Mouse (Mus musculus) lung, embryonic 15.5 days (tissue): Measurements from ENCODE around the gene Slco3a1. TPM values are rescaled to one million over a fixed set of nuclear protein-coding genes. Genes with fewer than 3 reads are reported as not detected.

Source experiments
- ATAC-seq: fragments of 200-750 bp; cut with Nextera tagmentation; 2 replicates; pipeline ENCODE4 v1.8.0; 2017; ENCODE audit warnings: moderate number of reproducible peaks, borderline replicate concordance; ENCODE audit not compliant: low FRiP score, low TSS enrichment; ENCODE audit errors: extremely low read depth
- H3K27ac ChIP-seq: fragments of 300-500 bp; sonication (generic); 2 replicates; pipeline ENCODE4 v1.5.1; 2015; ENCODE audit warnings: moderate library complexity, mild to moderate bottlenecking, inconsistent platforms
- H3K27me3 ChIP-seq: fragments of 300-500 bp; sonication (generic); 2 replicates; pipeline ENCODE4 v1.6.1; 2015; ENCODE audit warnings: inconsistent platforms
- H3K36me3 ChIP-seq: fragments of 300-500 bp; sonication (generic); 2 replicates; pipeline ENCODE4 v1.6.1; 2015; ENCODE audit warnings: inconsistent platforms
- H3K4me1 ChIP-seq: fragments of 300-500 bp; sonication (generic); 2 replicates; pipeline ENCODE4 v1.6.1; 2015; ENCODE audit warnings: inconsistent platforms
- H3K4me2 ChIP-seq: fragments of 300-500 bp; sonication (generic); 2 replicates; pipeline ENCODE4 v1.6.1; 2015; ENCODE audit warnings: inconsistent platforms, mild to moderate bottlenecking, moderate library complexity
- H3K4me3 ChIP-seq: fragments of 300-500 bp; sonication (generic); 2 replicates; pipeline ENCODE4 v1.5.1; 2015; ENCODE audit warnings: mild to moderate bottlenecking, inconsistent platforms
- H3K9ac ChIP-seq: fragments of 300-500 bp; sonication (generic); 2 replicates; pipeline ENCODE4 v1.6.1; 2015; ENCODE audit warnings: inconsistent platforms
- H3K9me3 ChIP-seq: fragments of 300-500 bp; sonication (generic); 2 replicates; pipeline ENCODE4 v1.6.1; 2016; ENCODE audit warnings: inconsistent platforms
- WGBS: fragments of 180-500 bp; shearing (Covaris S2); methylation state at CpG from one replicate; pipeline ENCODE4 v1.1.7; 2015; 5-methylcytosine and 5-hydroxymethylcytosine counted together
- polyA plus RNA-seq: library from polyadenylated mRNA; unstranded; fragments of >200 nt; fragmentation: Nextera tagmentation; extraction: Ambion mirVana; gene quantifications from 2 replicates; pipeline ENCODE4 v1.2.1, GENCODE M21; 2015

Slco3a1 gene
- polyA plus RNA-seq, 1 experiment from 2014 or later = 8.9 TPM

DNA sequence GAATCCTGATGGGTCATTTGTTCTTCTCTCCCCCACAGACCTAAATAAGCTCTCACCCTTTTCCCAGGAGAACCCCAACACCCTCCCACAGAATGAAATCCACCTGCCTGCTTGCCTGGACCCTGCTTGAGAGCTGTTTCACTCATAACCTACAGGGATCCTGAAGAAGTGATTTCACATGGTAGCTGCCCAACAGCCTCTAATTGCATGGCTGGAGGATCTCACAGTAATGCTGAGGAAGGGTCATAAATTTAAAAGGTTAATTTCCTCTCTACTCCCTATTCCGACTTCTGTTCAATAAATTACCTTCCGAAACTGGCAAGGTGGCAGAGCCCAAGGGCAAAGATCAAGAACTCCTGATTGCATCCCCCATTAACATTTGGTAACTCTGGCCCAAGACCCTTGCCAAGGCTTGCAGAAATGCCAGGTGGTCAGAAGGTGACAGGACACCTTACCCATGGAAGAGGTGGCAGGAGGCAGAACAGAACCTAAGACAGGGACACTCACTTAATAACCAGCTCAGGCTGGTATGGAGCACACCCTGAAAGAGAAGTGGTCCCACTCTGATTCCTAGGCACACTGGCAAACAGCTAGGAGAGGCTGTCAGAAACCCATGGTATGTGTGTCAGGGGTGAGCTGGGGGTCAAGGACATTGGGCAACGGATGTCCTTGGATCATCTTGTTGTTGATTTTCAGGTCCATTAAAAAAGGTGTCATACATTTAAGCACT, 71.1 kb downstream of the Slco3a1 start:
- no peak overlapping the region for H3K4me3 ChIP-seq
- 60% methylated on average over 3 of the region's 3 CpGs for WGBS
- H3K36me3 ChIP-seq = no peaks in the 10 kb centered on the region
- H3K27me3 ChIP-seq = no peaks in the 10 kb centered on the region
- no peaks in the 10 kb centered on the region for H3K4me1 ChIP-seq
- H3K27ac ChIP-seq = no peak overlapping the region
- peak; percentile 62; the same call in 1 of the 2 replicates for ATAC-seq
- H3K9ac ChIP-seq = no peak overlapping the region
- H3K9me3 ChIP-seq = no peaks in the 10 kb centered on the region
- no peak overlapping the region for H3K4me2 ChIP-seq

DNA sequence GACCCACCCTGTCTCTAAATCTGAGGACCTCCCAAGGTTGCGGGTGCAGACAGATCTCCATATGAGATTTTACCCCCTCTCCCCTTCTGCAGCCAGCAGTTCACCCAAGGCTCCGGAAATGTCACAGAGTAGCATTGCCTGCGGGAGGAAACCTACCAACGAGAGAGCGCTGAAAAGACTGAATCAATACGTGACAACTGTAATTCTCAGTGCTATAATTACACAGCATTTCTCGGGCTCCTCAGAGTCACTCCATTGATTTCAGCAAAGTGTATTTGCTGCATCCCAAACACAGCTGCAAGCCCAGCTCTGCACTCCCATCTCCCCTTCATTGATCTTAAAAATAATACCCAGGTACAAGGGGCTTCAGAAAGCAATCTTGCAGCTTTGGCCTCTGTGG, 82.8 kb downstream of the Slco3a1 start:
- peaks cover 7% of the 10 kb centered on the region; the same call in 1 of the 2 replicates for H3K4me1 ChIP-seq
- H3K27ac ChIP-seq = no peak overlapping the region
- H3K4me3 ChIP-seq = no peak overlapping the region
- no peak overlapping the region for H3K4me2 ChIP-seq
- H3K27me3 ChIP-seq = no peaks in the 10 kb centered on the region
- no peaks in the 10 kb centered on the region for H3K9me3 ChIP-seq
- no peak for ATAC-seq
- no peaks in the 10 kb centered on the region for H3K36me3 ChIP-seq
- WGBS = 67% methylated on average over 7 of the region's 7 CpGs
- no peak overlapping the region for H3K9ac ChIP-seq

DNA sequence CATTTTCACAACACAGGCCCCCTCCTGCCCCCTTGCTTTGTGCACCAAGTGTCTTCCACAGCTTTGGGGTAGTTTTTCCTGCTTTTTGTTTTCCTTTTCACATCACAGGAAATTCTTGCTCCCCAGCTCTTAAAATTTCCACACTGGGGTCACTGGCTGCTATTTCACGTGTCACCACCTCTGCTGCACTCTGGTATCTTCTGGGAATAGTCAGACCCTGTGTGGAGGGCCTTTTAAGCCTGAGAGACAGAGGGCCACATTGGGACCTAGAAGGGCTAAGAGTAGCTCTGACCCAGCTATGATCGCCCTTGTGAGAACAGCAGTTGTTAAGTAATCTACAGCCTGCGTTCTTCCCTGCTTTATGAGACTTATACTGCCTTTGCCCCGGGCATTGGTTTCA, 87.7 kb downstream of the Slco3a1 start:
- Histone ChIP-seq H3K27me3 (no peaks in the 10 kb centered on the region), H3K27ac (no peak overlapping the region), H3K36me3 (no peaks in the 10 kb centered on the region), H3K9me3 (no peaks in the 10 kb centered on the region), H3K4me1 (peaks cover 7% of the 10 kb centered on the region; the same call in 1 of the 2 replicates), H3K4me3 (no peak overlapping the region), H3K9ac (no peak overlapping the region), H3K4me2 (no peak overlapping the region)
- WGBS = 70% methylated on average over 4 of the region's 4 CpGs
- no peak for ATAC-seq

DNA sequence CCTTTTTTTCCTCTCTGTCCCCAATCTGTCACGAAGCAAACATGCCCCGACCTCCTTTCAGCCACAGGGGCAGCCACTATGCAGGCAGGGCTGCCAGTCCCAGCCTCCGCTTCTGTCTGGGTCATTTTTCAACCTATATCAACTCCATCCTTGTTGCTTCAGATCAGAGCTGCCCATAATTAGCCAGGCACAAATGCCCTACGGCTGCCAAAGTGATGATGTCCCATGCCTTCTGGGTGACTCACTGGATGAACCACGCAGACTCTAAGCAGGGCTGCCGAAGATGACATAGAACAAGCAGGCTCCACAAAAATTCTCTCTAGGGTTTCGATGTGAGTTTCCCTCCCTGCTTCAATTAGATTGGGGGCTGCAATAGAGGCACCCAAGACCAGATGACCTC, 89.9 kb downstream of the Slco3a1 start:
- Histone ChIP-seq H3K4me2 (no peak overlapping the region), H3K36me3 (no peaks in the 10 kb centered on the region), H3K4me3 (no peak overlapping the region), H3K27me3 (no peaks in the 10 kb centered on the region), H3K9ac (no peak overlapping the region), H3K4me1 (peaks cover 8% of the 10 kb centered on the region; the same call in 1 of the 2 replicates), H3K9me3 (no peaks in the 10 kb centered on the region), H3K27ac (no peak overlapping the region)
- 67% methylated on average over 7 of the region's 7 CpGs for WGBS
- no peak for ATAC-seq

DNA sequence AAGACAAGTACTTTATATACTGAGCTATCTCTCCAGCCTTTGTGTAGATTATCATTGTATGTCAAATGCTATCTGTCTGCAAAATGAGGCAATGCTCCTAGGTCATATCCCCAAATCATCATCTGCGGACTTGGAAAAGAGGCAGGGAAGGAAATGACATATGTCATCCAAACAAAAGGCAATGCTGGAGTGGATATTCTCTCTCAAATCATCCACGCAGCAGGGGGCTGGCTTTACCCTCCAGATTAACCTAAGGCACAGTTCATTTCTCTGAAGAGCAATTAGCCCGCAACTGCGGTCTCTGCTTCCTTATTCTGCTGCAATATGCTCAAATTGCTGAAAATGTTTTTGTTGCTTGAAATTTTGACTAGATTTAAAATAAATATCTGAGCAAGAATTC, 92.1 kb downstream of the Slco3a1 start:
- no peaks in the 10 kb centered on the region for H3K9me3 ChIP-seq
- no peak overlapping the region for H3K9ac ChIP-seq
- H3K36me3 ChIP-seq = no peaks in the 10 kb centered on the region
- H3K4me1 ChIP-seq = peaks cover 22% of the 10 kb centered on the region
- ATAC-seq = no peak
- no peaks in the 10 kb centered on the region for H3K27me3 ChIP-seq
- no peak overlapping the region for H3K4me3 ChIP-seq
- no peak overlapping the region for H3K27ac ChIP-seq
- WGBS = 52% methylated on average over 4 of the region's 4 CpGs
- no peak overlapping the region for H3K4me2 ChIP-seq

DNA sequence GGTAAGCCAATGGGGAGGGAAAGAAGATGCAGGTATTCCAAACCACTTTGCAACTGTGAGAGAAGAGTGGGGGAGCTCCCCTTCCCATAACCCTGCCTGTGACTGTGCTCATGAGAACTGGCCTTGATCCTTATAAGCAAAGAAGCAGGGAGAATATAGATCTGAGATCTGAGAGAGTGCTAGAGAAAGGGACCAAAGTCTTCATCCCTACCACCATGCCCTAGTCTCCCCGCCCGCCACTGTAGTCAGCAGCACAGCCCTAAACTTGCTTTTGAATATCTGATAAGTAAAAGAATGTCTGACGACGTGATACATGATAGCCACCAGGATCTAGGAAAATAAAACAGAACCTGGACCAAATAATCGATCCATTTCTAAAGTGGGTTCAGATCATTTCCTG, 92.8 kb downstream of the Slco3a1 start:
- H3K27ac ChIP-seq = no peak overlapping the region
- no peak overlapping the region for H3K9ac ChIP-seq
- ATAC-seq = no peak
- H3K9me3 ChIP-seq = no peaks in the 10 kb centered on the region
- no peaks in the 10 kb centered on the region for H3K27me3 ChIP-seq
- H3K4me1 ChIP-seq = peaks cover 28% of the 10 kb centered on the region
- H3K36me3 ChIP-seq = no peaks in the 10 kb centered on the region
- H3K4me2 ChIP-seq = no peak overlapping the region
- WGBS = 75% methylated on average over 5 of the region's 5 CpGs
- no peak overlapping the region for H3K4me3 ChIP-seq

DNA sequence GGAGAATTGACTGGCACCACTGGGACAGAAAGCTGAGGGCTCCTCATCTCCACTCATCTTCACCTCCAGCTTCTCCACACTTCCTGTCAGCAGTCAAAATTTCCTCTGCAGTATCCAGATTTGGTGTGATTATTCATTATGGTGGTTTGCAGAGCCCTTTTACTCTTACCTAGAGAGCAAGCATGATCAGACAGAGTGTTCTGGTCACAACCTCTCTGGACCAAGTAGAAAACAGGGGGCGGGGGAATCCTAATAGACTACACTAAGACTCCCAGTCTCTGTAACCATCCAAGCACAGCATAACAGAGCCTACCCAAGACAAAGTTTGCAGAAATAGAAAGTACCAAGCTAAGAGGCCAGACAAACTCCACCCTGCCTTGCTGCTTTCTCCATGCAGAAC, 93.4 kb downstream of the Slco3a1 start:
- WGBS = 96% methylated on average over 1 of the region's 1 CpGs
- Histone ChIP-seq H3K36me3 (no peaks in the 10 kb centered on the region), H3K27ac (no peak overlapping the region), H3K9ac (no peak overlapping the region), H3K27me3 (no peaks in the 10 kb centered on the region), H3K9me3 (no peaks in the 10 kb centered on the region), H3K4me1 (peaks cover 29% of the 10 kb centered on the region), H3K4me2 (no peak overlapping the region), H3K4me3 (no peak overlapping the region)
- ATAC-seq = no peak

DNA sequence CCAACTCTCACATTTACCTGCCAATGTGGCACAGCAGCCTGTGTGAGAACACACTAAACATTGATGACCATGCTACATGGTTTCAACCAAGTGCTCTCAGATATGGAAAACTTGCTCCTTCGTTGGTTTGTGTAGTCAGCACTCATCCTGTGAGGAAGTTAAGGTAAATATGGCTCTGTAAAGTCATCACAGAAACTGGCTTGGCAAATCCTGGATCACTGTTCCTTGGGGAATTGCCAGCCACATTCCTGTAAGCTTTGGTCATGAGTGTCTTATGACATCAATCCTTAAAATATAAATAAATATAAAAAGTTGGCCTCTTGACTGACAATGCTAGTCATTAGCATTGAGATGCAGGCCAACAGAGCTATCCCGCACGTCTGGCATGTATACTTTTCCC, 94.8 kb downstream of the Slco3a1 start:
- Histone ChIP-seq H3K27ac (peak overlapping the region; percentile 26; the same call in 1 of the 2 replicates), H3K4me3 (no peak overlapping the region), H3K4me1 (peaks cover 29% of the 10 kb centered on the region), H3K27me3 (no peaks in the 10 kb centered on the region), H3K36me3 (no peaks in the 10 kb centered on the region), H3K9ac (no peak overlapping the region), H3K4me2 (no peak overlapping the region), H3K9me3 (no peaks in the 10 kb centered on the region)
- no peak for ATAC-seq
- 40% methylated on average over 3 of the region's 3 CpGs for WGBS

DNA sequence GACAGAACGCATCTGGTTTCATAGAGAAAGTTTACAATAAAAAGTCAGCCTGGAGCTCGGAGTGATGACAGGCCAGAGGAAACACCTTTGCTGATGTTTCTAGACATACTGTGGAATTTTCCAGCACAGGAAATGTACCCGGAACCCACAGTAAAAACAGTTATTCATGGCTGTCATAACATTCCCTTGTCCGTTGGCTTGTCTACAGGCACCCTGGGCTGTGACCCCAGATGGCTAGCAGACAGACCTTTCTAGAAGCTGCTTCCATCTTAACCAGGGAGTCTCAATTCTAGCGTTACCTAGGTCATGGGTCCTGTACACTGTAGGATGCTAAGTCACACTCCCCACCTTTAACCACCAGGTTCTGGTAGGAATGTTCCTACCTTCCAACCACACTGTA, 95.3 kb downstream of the Slco3a1 start:
- no peaks in the 10 kb centered on the region for H3K27me3 ChIP-seq
- WGBS = 30% methylated on average over 5 of the region's 5 CpGs
- H3K4me1 ChIP-seq = peaks cover 29% of the 10 kb centered on the region
- no peak overlapping the region for H3K4me2 ChIP-seq
- H3K9ac ChIP-seq = no peak overlapping the region
- H3K4me3 ChIP-seq = no peak overlapping the region
- ATAC-seq = no peak
- peak overlapping the region; percentile 26; the same call in 1 of the 2 replicates for H3K27ac ChIP-seq
- no peaks in the 10 kb centered on the region for H3K9me3 ChIP-seq
- H3K36me3 ChIP-seq = no peaks in the 10 kb centered on the region

DNA sequence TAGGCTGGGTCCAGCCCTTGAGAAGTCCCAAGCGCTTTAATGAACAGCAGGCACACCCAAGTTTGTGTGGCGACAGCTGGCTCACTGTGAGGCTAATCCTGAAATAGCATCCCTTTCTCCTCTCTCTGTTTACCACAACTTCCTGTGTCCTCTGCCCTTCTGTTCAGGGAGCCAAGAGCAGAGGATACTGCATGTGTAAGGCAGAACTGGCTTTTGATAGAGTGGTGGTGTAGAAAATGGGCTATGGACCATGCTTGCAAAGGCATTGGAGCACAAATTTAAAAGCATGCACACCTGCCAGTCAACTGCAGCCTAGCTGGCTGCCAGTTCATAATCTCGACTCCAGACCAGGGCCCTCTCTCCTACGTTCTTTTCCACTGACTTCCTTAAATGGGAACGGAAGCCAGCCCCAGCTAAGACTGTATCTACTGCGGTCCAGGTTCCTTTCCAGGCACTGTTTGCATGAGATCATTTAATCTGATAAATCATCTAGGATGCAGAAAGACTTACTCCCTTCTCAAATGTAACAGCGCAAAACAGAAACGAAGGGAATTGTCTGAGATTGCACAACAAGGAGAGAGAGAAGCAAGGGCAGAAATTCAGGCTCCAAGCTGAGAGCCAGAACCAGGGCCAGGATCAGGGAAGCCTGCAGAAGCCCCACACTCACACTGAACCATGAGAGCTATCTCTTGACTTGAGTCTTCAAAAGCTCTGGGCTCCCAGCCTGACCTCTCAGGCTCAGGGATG, 95.9 kb downstream of the Slco3a1 start:
- no peaks in the 10 kb centered on the region for H3K27me3 ChIP-seq
- no peak overlapping the region for H3K9ac ChIP-seq
- no peak overlapping the region for H3K4me3 ChIP-seq
- H3K4me1 ChIP-seq = peaks cover 29% of the 10 kb centered on the region
- no peaks in the 10 kb centered on the region for H3K36me3 ChIP-seq
- no peaks in the 10 kb centered on the region for H3K9me3 ChIP-seq
- 34% methylated on average over 8 of the region's 8 CpGs for WGBS
- ATAC-seq = peak; percentile 23; the same call in 1 of the 2 replicates
- no peak overlapping the region for H3K4me2 ChIP-seq
- H3K27ac ChIP-seq = peak overlapping the region; percentile 60

DNA sequence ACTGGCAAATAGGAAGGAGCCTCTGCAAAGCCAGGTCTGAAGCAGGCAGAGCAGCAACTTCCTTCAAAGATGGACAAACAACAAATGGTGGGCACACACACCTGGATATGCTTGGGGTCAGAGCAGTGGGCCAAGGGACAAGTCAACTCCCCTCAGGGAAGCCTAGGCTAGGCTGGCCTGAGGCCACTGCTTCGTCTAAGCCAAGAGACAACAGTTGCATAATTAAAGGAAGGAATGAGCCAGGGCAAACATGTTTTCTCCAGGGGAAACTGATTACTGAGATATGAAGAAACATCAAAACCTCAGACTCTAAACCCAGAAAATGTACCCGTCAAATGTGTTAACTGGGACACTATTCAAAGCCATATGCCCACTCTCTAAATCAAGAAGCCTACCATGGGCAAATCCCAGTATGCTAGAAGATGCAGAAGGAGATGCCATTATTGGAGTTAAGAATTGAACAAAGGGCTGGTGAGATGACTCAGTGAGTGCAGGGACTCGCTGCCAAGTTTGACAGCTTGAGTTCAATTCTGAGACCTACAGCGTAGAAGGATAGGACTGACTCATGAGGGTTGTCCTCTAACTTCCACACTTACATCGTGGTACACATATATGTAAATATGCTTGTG, 97.1 kb downstream of the Slco3a1 start:
- H3K36me3 ChIP-seq = no peaks in the 10 kb centered on the region
- H3K27me3 ChIP-seq = no peaks in the 10 kb centered on the region
- no peak overlapping the region for H3K4me2 ChIP-seq
- no peaks in the 10 kb centered on the region for H3K9me3 ChIP-seq
- ATAC-seq = no peak
- H3K9ac ChIP-seq = no peak overlapping the region
- H3K4me1 ChIP-seq = peaks cover 29% of the 10 kb centered on the region
- no peak overlapping the region for H3K27ac ChIP-seq
- WGBS = 56% methylated on average over 5 of the region's 5 CpGs
- no peak overlapping the region for H3K4me3 ChIP-seq

DNA sequence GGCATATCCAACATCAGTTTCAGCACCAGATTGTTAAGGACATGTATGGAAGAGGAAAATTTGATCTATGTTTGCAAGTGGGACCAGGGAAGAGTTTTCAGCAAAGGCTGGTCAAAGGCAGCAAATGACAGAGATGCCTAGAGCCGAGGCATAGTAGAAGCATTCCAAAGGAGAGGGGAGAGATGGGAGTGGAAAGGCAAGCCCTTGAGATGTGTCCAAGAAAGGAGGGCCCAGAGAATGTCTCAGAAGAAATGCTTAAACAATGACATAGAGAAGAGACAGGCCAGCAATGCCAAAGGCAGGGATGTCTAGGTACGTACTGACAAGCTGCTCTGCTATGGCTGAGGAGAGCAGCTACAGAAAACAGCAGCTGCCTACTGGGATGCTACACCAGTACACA, 97.8 kb downstream of the Slco3a1 start:
- Histone ChIP-seq H3K4me3 (no peak overlapping the region), H3K4me1 (peaks cover 29% of the 10 kb centered on the region), H3K9ac (no peak overlapping the region), H3K36me3 (no peaks in the 10 kb centered on the region), H3K9me3 (no peaks in the 10 kb centered on the region), H3K27me3 (no peaks in the 10 kb centered on the region), H3K27ac (no peak overlapping the region), H3K4me2 (no peak overlapping the region)
- 62% methylated on average over 2 of the region's 2 CpGs for WGBS
- no peak for ATAC-seq
